7 mouse cellular contexts compared by ENCODE assay signal in genomic region chr9:95857414-95858026, GRCm38 (mm10). TPM values are rescaled to one million over a fixed set of nuclear protein-coding genes. Genes with fewer than 3 reads are reported as not detected.
DNase-seq lines count a peak whose midpoint lies in the region; ATAC-seq lines count a peak whose summit lies in the region.

TSS of gene Atr (plus strand) at chr9:95857597.

- no peaks in the 10 kb centered on the region for H3K36me3 ChIP-seq in intestine, embryonic 16.5 days (ENCODE audit: control insufficient read depth, insufficient read depth, low read length)
- H3K36me3 ChIP-seq in midbrain, embryonic 11.5 days (ENCODE audit: control insufficient read depth, insufficient read depth, low read length): no peaks in the 10 kb centered on the region

- intact Hi-C loops in left cerebral cortex, postnatal 36 days (cut with DNase I): loop anchor here (5.0 kb wide), 2 partner anchors 100 to 365 kb away; no protein-coding TSS in a partner anchor

- no peaks in the 10 kb centered on the region for H3K4me1 ChIP-seq in intestine, embryonic 16.5 days (ENCODE audit: control insufficient read depth, insufficient read depth, low read length)
- H3K4me1 ChIP-seq in midbrain, embryonic 11.5 days (ENCODE audit: control insufficient read depth, insufficient read depth, low read length): no peaks in the 10 kb centered on the region

- H3K4me2 ChIP-seq in intestine, embryonic 16.5 days (ENCODE audit: low read depth, low read length): peak within 1 kb of the TSS; percentile 88
- H3K4me2 ChIP-seq in midbrain, embryonic 11.5 days: peak within 1 kb of the TSS; percentile 91

- peak within 1 kb of the TSS; percentile 33 for H3K27ac ChIP-seq in intestine, embryonic 16.5 days (ENCODE audit: low read length)
- peak within 1 kb of the TSS; percentile 36; the same call in 1 of the 2 replicates for H3K27ac ChIP-seq in midbrain, embryonic 11.5 days (ENCODE audit: low read depth, low read length)

- DNase-seq in adrenal gland, adult 2 months: peak; percentile 98
- peak; percentile 90 for DNase-seq in embryo, embryonic 11.5 days (ENCODE audit: low read depth, low spot score)
- peak; percentile 89 to 95 for DNase-seq in gastrocnemius, postnatal 4 days (ENCODE audit: low spot score in 2 of 2)
- DNase-seq in left cerebral cortex, postnatal 36 days (ENCODE audit: low spot score in 2 of 2): peak; percentile 95
- DNase-seq in midbrain, embryonic 11.5 days (ENCODE audit: low spot score, missing footprints): peak; percentile 100
- peak; percentile 90 for DNase-seq in skeletal muscle tissue, adult 2 months (ENCODE audit: low read depth, low spot score)

- H3K27me3 ChIP-seq in intestine, embryonic 16.5 days (replicated peaks; ENCODE audit: control insufficient read depth, insufficient read depth, low read length): no peaks in the 10 kb centered on the region
- no peaks in the 10 kb centered on the region for H3K27me3 ChIP-seq in midbrain, embryonic 11.5 days (ENCODE audit: control insufficient read depth, insufficient read depth, low read length)

- H3K9me3 ChIP-seq in intestine, embryonic 16.5 days (ENCODE audit: control insufficient read depth, low read length): no peaks in the 10 kb centered on the region
- H3K9me3 ChIP-seq in midbrain, embryonic 11.5 days (ENCODE audit: control insufficient read depth, low read length): no peaks in the 10 kb centered on the region

- peak within 1 kb of the TSS; percentile 98 for H3K4me3 ChIP-seq in intestine, embryonic 16.5 days (ENCODE audit: low read length)
- peak within 1 kb of the TSS; percentile 89 for H3K4me3 ChIP-seq in midbrain, embryonic 11.5 days (ENCODE audit: low read depth, low read length)

- H3K9ac ChIP-seq in intestine, embryonic 16.5 days (ENCODE audit: low read depth, low read length): peak within 1 kb of the TSS; percentile 85
- peak within 1 kb of the TSS; percentile 76 for H3K9ac ChIP-seq in midbrain, embryonic 11.5 days (ENCODE audit: low read length)

- peak; percentile 86 for ATAC-seq in intestine, embryonic 16.5 days
- ATAC-seq in midbrain, embryonic 11.5 days (ENCODE audit: low FRiP score): peak; percentile 90

- WGBS in intestine, embryonic 16.5 days: under 1% methylated on average over 68 of the region's 69 CpGs
- under 1% methylated on average over 54 of the region's 69 CpGs for WGBS in midbrain, embryonic 11.5 days

RNA-seq across cellular contexts. Expression of gene Atr, which starts in this region (rescaled TPM):
- total RNA-seq in adrenal gland, adult 2 months (2021): 10 to 100 TPM; 12.0 to 14.2 TPM
- polyA plus RNA-seq in adrenal gland, adult 2 months (2012; rRNA removed): 0.31 and 0.65 TPM in 2 replicates
- total RNA-seq in gastrocnemius, postnatal 4 days (2021): 10 to 100 TPM; 10.9 to 13.4 TPM
- 7.8 TPM in 2 replicates for polyA plus RNA-seq in intestine, embryonic 16.5 days (2015; fragmentation: Nextera tagmentation; extraction: Ambion mirVana)
- total RNA-seq in left cerebral cortex, postnatal 36 days (2021): 10 to 100 TPM in 1 of 2 experiments, 1 to 10 TPM in 1; 9.2 to 14.7 TPM
- polyA plus RNA-seq in midbrain, embryonic 11.5 days (2014; fragmentation: Nextera tagmentation; extraction: Ambion mirVana): 18.3 and 19.3 TPM in 2 replicates

Comparison
In these comparisons a context has a peak if more than half of its experiments do, and no peak if none do; other contexts are left out.
1. Peak in every context shown above with its lines: DNase-seq, ATAC-seq, H3K4me3 ChIP-seq and H3K27ac ChIP-seq.